Mouse (Mus musculus) v-Abl transformed pro-B cells (cell line): ENCODE data around the gene Mpz.

Experiments
- in situ Hi-C, 2 experiments: fragments of 400-800 bp; cut with MboI; formaldehyde crosslinking; loops; one replicate each; pipeline ENCODE4 v1.15.1; 2025; ENCODE audit not compliant: unreplicated experiment in 2 of 2

Gene Mpz

GRCm38 (mm10) chr1:171205704-171206493 lies 55.4 kb downstream of the Mpz start:
- in situ Hi-C loops, result no loop called here

GRCm38 (mm10) chr1:171209409-171209808 lies 58.9 kb downstream of the Mpz start:
- in situ Hi-C loops, result no loop called here
